Mouse (Mus musculus): ENCODE results near the gene Gdpd2.

Gene Gdpd2

DNA sequence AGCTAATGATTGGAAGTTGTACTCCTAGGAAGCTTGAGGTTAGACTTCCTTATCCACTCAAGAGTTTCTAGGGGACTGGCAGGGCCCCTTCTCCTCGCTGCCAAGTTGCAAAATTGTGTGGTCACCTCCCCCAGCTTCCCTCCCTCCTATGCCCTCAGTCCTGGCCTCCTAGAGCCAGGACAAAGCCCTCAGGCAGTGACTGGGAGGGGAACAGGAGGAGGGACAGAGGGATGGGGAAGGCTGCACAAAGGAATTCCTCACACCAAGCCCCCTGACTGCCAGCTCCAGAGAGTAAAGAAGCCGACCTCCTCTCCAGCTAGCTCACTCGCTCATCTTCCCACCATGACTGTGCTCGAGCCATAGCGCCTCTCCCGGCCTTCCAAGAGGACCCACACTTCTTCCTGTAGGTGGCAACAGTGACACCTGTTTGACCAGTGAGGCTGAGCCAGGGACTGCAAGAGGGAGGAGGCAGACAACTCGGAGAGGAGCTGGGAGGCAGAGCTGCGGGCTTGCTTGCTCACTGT lies at the start of gene Gdpd2:
TSS of gene Gdpd2 (plus strand) at position 209 of the 524 bp plus-strand sequence.
- peak; percentile 88 for DNase-seq

DNA sequence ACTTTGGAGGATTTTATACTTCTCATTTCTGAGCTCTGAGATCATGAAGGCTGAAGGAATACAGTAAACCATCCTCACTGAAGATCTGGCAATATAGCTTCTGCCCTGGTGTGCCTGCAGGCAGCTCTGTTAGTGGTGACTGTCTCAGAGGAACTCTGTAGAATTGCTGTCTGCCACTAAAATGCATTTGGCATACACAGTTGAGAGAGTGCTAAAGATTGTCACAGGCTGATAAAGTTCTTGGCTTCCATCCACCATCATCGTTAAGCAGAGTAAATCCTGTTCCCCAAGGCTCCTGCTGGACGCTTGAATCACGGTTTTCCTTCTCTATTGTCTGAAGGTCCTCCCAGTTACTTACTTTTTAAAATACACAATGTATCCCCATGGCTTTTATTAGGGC lies 43.1 kb upstream of the Gdpd2 start:
- no peak for DNase-seq

DNA sequence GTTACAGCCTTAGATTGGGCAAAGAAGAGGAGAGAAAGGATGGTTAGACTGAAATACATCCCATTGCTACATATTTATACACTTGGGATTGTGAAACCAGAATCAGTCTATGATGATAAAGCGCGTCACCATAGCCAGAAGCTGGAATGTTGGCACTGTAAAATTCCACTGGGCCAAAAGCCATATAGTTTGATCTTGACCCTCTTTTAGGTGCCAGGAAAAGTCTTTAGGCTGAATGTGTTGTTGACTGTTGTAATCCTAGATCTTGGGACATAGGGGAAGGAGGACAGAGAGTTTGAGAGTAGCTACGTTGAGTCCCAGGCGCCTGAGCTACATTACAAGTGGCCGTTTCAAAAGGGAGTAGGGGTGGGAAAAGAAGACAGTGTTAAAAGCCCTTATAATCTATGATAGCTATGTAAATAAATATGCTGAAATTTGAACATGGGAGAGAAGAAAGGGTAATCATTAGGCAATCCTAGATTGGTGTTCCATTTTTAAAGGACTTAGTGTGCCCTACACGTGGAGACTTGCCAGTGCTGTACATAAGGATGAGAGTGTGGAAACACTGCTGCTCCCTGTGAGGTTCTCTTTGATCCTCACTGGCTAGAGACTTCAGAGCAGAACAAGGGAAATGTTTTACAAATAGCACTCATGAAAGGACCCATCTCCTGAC lies 42.2 kb upstream of the Gdpd2 start:
- no peak for DNase-seq

DNA sequence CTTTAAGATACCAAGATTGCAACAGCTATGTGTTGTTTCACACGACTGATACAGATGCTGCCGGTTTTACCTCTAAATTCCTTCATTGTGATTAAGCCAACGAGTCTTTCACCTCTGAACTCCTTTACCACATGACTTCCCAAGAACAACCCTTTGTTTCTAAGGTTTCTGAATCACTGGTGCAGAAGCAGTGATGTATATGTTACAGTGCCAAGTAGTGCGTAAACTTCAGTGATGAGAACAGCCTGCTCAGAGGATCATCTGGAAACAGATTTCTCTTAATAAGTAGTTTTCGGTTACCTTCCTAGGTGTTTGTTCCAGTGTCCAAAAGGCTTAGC lies 41.7 kb upstream of the Gdpd2 start:
- no peak for DNase-seq

DNA sequence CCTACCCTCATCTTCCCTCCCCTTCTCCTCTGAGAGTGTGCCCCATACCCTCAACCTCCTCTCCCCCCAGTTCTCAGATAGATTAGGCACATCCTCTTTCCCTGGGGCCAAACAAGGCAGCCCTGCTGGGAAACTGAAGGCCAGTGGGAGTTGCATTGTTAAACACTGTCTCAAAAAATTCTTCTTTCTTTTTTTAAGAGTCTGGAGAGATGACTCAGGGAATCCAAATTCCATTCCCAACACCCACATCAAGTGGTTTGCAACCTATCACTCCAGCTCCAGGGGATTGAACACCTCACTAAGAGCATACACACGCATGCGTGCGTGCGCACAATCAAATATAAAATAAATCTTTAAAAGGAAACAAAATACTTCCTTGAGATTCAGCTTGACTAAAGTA lies 32.9 kb upstream of the Gdpd2 start:
- DNase-seq: no peak

DNA sequence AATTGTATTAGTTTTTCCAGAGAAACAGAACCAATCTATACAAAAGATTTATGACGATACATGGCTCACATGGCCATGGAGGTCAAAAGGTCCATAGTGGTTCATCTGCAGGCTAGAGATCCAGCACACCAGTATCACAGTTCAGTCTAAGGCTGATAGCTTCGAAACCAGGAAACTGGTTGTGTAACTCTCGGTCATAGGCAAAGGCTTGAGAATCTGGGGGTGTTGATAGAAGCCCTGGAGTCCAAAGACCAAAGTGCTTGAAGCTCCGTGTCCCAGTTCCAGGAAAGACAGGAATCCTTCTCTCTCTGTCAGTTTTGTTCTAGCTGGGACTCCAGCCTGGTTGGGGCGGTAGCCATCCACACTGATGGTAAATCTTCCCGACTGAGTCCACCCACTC lies 21.6 kb upstream of the Gdpd2 start:
- DNase-seq: no peak

DNA sequence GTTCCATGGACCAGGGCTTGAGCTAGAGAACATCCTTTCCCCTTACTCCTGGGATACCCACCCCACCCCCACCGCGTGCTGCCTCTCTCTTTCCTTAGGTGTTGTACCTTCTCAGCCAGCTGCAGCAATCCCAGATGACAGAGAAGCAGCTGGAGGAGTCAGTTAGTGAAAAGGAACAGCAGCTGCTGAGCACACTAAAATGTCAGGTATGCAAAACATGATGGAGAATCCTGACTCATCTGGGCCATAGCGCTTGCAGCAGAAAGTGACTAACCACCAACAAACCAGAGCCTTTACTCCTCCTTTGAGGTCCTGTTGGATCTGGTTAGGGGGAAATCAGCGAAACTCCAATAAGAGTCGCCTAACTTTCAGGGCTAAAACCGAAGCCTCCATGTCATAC lies 13.5 kb upstream of the Gdpd2 start:
- DNase-seq: no peak

DNA sequence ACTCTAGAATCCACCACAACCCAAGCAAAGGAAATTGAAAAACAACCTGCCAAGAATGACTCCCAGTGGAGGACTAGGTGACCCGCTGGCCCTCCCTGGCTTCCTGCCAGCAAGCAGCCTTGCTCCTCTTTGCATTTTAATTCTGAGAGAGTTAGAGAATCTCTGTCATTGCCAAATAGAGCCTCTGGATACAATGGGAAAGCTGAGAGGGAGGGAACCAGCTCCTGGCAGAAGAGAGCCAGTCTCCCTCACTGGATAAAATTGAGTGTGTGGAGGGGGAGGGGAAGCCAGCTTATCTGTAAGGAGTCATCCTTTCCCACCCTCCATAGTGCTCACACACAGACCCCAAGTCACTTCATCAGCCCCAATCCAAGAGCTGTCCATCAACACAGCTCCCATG lies 726 bp upstream of the Gdpd2 start:
- peak; percentile 89 for DNase-seq

DNA sequence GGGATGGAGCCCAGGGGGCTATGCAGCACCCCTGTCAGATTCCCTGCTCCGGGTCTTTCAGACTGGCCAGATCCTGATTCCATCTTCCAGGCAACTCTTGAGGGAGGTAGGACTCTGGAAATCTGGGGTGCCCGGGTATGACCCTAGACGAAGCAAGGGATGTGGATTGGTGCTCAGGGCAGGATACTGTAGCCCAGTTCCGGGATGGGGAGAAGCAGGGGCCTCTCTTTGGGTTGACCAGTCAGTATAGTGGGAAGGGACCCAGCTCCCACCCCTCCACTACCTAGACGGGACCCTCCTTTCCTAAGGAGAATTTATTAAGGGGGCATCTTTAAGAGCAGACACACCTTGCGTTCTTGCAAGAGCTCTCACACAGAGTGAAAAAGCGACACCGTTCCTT lies 593 bp downstream of the Gdpd2 start:
- no peak for DNase-seq

DNA sequence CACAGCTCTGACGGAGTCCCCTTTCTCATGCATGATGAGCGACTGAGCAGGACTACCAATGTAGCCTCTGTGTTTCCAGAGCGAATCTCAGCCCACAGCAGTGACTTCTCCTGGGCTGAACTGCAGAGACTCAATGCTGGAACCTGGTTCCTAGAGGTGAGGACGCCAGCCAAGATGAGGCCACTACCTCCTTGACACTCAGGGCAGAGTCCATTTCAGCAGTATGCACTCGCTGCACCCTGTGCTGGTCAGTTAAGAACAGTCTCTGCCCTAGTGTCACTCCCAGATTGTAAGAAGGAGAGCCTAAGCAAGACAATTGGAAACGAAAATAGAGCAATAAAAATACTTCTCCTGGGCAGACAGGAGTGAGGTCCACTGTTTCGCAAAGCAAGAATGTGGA lies 4.7 kb downstream of the Gdpd2 start:
- no peak for DNase-seq

DNA sequence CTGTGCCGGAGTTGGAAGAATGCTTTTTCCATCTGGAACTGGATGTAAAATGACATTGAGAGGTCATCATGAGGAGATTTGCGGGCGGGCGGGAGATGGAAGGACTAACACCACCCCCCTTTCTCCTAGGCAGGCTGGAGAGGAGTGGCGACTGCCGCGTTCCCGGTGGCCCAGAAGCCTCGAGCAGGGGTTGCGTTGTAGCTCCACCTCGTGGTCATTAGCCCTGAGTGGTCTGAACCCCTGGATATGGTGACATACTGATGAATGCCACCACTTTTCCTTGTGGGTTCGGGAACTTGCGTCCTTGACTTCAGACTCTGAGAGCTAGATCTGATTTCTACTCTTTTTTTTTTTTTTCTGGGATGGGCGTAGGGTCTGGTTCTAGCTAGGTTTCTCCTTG lies 9.2 kb downstream of the Gdpd2 start:
- DNase-seq: peak; percentile 96

DNA sequence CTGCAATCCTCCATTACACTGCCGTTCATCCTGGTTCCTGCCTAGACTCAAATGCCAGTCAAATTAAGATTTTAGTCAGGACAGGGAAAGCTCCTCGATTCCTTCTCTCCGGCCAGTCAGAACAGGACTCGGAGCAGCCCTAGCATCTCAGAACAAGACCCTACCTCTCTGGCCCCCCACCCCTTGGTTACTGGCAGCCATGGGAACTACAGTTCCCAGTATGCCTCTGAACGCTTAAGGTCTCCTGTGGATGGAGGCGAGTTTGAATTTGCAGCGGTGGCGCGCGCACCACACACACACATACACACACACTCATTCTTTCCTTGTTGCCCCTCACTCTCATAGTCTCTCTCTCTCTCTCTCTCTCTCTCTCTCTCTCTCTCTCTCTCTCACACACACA lies 9.8 kb downstream of the Gdpd2 start:
- DNase-seq: no peak

DNA sequence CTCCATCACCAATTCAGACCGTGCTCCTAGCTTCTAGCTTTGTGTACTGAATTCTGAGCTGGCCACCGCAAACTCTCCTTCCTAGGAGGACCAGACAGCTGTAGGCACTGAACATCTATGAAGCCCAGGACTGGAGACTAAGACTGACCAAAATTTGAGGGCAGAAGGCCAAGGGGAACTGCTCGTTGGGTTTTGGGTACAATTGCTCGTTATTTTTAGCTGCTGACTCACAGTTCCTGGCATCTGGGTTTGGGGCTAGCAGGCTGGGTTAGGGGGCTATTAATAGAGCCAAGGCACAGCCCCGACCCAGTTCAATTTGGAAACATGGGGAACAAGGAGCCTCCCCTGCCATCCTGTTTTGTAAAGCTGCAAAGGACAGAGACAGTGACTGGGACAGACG lies 11.1 kb downstream of the Gdpd2 start:
- DNase-seq: peak; percentile 96

DNA sequence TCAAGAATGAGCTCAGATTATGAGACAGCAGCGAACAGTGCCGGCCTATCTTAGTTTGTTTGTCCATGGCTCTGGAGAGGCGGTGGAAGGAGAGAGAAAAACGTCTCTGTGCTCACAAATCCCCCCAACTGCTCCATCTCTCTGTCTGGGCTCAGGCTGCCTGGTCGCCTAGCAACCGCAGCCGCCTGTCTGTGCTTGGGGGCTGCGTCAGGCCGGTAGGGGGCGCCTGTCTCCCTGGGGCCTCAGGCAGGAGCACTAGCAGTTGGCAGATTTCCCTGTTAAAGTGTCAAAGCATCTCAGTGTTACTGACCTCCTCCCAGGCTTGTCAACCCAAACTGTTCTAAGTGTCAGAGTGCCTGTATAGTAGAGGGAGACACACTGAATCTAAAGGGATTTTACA lies 12.3 kb downstream of the Gdpd2 start:
- DNase-seq: peak; percentile 95

DNA sequence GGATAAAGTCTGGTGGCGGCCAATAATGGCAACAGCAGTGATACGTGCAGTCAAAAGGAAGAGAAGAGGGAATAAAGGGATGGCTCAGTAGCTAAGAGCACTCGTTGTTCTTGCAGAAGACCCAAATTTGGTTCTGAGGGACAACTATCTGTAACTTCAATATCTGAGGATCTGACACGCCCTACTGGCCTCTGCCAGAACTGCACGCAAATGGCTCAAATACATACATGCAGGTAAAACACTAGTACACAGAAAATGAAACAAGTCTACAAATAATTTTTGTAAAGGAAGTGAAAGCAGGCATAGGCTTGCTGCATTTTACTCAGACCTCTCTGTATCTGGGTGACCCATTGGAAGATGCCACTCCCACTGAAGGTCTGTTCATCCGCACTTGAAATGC lies 36.2 kb downstream of the Gdpd2 start:
- no peak for DNase-seq

DNA sequence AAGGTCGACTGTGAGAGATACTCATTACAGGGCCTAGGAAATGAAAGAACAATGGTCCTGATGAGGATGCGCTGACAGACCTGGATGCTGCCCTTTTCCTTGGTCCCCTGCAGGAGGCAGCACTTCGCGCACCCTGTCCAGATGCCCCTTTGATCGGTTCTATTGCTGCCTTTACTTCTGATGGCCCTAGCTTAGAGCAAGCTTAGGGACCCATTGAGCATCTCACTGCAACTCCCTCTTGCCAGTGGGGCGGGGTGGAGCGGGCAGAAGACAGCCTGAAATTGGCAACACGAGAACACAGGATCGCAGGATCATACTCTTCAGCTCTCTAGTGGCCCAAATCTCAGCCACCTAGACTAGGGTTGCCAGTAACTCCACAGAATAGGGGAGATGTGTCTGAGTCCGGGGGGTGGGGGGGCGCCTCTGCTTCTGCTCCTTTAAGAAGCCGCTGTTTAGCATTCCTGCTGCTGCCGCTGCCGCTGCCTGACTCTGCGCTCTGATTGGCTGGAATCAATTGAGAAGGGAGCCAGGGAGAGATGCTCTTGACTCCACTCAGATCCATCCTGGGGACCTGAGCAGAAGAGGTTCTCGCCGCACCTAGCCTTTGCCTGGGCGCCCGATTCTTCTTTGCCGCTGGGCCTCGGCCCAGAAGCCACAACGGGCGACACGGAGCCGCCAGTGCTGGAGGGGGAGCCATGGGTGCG lies 37.7 kb downstream of the Gdpd2 start, which contains the start of gene Dlg3:
TSS of gene Dlg3 (plus strand) at position 542 of the 704 bp plus-strand sequence.
- peak; percentile 94 for DNase-seq

DNA sequence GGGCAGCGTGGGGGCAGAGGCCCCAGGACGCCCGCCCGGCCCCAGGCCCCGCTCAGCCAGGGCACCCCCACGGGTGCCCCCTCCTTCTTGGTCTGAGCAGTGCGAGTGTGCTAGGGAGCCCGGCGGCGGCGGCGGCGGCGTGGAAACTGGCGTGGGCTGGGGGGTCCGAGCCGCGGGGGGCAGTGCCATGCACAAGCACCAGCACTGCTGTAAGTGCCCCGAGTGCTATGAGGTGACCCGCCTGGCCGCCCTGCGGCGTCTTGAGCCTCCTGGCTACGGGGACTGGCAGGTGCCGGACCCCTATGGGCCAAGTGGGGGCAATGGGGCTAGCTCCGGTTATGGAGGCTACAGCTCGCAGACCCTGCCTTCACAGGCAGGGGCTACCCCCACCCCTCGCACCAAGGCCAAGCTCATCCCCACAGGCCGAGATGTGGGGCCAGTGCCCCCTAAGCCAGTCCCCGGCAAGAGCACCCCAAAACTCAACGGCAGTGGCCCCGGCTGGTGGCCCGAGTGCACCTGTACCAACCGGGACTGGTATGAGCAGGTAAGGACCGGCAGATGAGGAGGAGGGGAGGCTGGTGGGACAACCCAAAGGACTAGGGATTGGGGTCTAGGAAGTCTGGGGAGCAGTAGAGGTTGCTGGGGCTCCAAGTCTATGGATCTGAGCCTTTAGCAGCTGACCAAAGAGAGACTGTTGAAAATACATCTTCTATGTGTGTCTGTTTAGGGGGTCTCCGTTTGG lies 38.4 kb downstream of the Gdpd2 start:
- peak; percentile 83 for DNase-seq

DNA sequence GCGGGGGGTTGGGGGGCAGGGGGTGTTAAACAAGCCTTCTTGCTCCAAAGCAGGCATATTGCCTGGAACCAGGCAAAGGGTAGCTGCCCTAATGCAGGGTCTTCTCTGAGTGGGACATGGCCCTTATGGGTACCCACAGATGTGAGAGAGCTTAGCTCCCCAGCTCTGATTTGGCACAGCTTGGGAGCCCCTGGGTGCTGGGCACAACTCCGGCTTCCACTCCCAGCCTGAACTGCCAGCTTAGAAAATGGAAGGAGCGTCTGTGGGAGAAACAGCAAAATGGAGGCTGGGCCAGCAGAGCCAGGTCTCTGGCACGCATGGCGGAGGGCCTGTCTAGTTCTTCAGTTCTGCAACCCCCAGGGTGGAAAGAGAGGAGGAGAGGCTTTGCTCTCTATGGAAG lies 39.6 kb downstream of the Gdpd2 start:
- DNase-seq: peak; percentile 28

DNA sequence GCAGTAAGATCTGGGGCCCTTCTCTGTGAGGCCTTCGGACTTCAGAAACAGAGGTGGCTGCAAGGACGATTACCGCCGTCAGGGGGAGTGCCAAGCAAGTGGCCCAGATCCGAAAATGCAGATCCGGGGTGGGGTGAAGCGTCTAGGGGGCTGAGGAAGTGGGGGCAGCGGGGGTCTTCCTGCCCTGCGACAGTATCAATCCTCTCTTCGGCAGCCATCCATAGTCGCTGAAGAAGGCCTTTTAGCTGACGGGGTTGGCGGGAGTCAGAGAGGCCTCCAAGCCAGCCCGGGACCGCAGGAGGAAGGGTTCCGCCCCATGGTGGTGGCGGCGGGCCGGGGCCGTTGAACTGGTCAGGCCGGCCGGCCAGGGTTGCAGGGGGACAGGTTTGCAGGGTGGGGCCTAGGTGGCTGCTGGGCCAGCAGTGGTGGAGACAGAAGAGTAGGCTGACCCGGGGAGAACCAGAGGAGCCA lies 44.7 kb downstream of the Gdpd2 start:
- peak; percentile 96 for DNase-seq

DNA sequence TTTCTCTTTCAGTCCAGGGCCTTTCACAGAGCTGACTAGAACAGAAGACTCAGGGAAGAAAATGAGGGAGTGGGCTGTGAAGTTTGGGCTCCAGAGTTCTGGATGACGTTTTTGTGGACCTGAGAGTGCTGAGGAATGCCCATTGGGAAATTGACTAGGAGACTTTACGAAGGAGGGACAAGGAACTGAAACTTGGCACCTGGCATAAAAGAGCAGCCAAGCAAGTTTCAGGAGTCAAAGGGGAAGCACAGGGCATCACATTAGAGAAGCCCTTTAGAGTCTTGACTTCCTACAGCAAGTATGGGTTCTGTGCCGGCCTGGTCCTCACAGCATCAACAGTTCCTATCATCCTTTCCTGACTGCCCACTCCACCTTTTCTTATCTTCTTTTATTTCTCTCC lies 45.7 kb downstream of the Gdpd2 start:
- peak; percentile 79 for DNase-seq

DNA sequence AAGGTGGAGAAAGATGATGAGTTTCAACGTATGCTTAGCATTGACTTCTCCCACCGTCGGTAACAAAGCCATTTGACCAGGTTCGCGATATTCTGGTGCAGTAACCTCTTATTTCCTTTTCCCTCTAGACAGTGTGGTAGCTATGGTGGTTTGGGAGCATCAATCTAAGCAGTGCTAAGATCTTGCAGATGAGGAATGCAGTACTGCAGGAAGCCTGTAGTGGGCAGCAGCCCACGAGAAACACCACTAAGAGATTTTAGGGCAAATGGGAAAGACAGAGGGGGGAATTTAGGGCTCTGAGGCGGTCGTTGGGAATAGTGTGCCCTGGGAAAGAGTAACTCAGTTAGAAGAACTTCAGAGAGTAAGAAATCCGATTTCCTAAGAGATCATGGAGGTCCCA lies 46.8 kb downstream of the Gdpd2 start:
- no peak for DNase-seq

DNA sequence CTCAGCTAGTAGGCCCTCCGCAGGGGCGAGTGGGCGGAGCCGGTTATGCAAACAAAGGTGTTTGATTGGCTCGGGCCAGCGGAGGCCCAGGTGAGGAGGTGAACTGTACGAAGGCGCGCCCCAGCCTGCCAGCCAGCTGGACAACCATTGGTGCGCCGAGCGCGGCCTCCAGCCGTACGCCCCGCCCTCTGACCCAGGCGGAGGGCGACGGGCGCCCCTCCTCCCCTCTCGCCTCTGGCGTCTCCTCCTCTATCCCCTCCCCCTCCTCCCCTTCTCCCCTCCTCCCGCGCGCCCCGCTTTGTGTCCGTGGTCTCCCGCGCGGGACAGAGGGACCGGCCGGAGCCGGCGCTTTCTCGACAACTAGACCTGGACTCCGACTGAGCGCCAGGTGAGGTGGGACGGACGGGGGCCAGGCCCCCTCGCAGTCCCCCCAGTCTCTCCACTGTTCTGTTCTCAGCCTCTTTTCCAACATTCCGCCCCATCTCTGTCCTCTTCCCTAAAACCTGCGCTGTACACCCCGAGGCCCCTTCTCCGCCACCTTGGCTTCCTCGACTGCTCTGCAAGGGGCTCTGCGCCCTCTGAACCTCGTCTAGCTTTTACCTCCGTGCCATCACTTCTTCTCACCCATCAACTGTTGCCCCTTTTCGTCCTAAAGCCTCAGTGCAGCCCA lies 47.4 kb downstream of the Gdpd2 start:
- DNase-seq: peak; percentile 98

DNA sequence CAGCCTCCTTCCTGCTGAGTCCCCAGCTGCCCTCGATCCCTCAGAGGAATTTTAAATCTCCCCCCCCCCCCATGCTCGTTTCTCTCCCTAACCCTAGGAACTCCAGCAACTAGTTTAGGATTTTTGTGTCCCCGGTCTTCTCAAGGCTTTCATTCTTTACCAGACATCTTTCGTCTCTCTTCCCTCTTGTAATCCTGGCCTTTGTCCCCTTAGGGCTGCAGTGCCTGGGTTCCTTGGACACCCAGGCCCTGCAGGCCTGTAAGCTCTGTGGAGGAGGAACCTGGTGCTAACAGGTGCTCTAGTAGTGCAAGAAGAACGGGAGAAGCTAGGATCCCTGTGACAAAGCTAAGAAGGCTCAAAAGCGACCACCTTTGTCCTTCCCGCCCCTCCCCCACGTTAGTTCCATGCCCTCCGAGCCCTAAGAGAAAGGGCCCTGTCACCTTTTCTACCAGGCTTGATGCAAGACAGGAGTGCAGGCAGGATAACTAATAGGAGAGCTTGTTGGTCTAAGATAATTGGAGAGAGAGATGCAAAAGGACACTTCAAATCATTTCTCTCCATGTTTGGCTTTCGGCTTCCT lies 48.1 kb downstream of the Gdpd2 start:
- peak; percentile 70 for DNase-seq
